7 mouse cellular contexts compared by ENCODE assay signal in the genomic region with DNA sequence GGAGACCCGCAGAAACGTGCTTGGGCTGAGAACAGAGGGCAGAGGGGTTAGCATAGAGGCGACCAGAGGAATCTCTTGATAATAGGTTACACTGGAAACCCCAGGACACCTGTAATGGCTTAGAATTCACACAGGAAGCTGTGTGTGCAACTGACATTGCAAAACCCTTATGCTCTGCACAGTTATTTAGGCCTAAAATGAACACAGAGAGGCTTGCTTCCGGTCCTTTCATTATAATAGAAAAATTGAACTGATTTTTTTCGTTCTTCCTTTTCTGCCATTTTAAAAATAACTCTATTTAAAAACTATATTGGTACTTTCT. TPM values are rescaled to one million over a fixed set of nuclear protein-coding genes. Genes with fewer than 3 reads are reported as not detected.
DNase-seq lines count a peak whose midpoint lies in the region; ATAC-seq lines count a peak whose summit lies in the region.

No protein-coding gene starts in this region.

- DNase-seq in lung, adult 18-20 months = no peak
- peak; percentile 57 for DNase-seq in splenic B cell, adult 2 months (ENCODE audit: low read depth, low spot score)
- no peak for DNase-seq in kidney, adult 9 months
- DNase-seq in embryo, embryonic 11 days = no peak

- peak overlapping the region; percentile 72 for H3K4me3 ChIP-seq in lung, embryonic 16.5 days (ENCODE audit: low read length)
- peak overlapping the region; percentile 90 for H3K4me3 ChIP-seq in embryonic facial prominence, embryonic 15.5 days (replicated peaks)
- H3K4me3 ChIP-seq in limb, embryonic 12.5 days (replicated peaks) = peak overlapping the region; percentile 73

- 0 out of 2 replicates have a peak, but pooled peaks cover 2% of the 10 kb centered on the region for H3K4me1 ChIP-seq in lung, embryonic 16.5 days (replicated peaks; ENCODE audit: control insufficient read depth, insufficient read depth, low read length)
- H3K4me1 ChIP-seq in embryonic facial prominence, embryonic 15.5 days = 0 out of 2 replicates have a peak, but pooled peaks cover 6% of the 10 kb centered on the region
- peaks cover 15% of the 10 kb centered on the region for H3K4me1 ChIP-seq in limb, embryonic 12.5 days (replicated peaks)

- WGBS in lung, embryonic 16.5 days = 9% methylated on average over 5 of the region's 5 CpGs
- WGBS in embryonic facial prominence, embryonic 15.5 days = 11% methylated on average over 5 of the region's 5 CpGs
- WGBS in limb, embryonic 12.5 days = 13% methylated on average over 5 of the region's 5 CpGs

- H3K36me3 ChIP-seq in lung, embryonic 16.5 days (ENCODE audit: control insufficient read depth, insufficient read depth, low read length) = no peaks in the 10 kb centered on the region
- no peaks in the 10 kb centered on the region for H3K36me3 ChIP-seq in embryonic facial prominence, embryonic 15.5 days
- no peaks in the 10 kb centered on the region for H3K36me3 ChIP-seq in limb, embryonic 12.5 days
- 0 out of 2 replicates have a peak, but pooled peaks cover 3% of the 10 kb centered on the region for H3K36me3 ChIP-seq in splenic B cell, adult 2 months (ENCODE audit: control insufficient read depth, insufficient read depth, low read length, poor library complexity, severe bottlenecking)

- no peaks in the 10 kb centered on the region for H3K27me3 ChIP-seq in lung, embryonic 16.5 days (ENCODE audit: control insufficient read depth, insufficient read depth, low read depth, low read length)
- H3K27me3 ChIP-seq in embryonic facial prominence, embryonic 15.5 days = no peaks in the 10 kb centered on the region
- H3K27me3 ChIP-seq in limb, embryonic 12.5 days = peaks cover 32% of the 10 kb centered on the region
- H3K27me3 ChIP-seq in splenic B cell, adult 2 months (ENCODE audit: control insufficient read depth, insufficient read depth, low read length, poor library complexity, severe bottlenecking) = no peaks in the 10 kb centered on the region

- peak overlapping the region; percentile 64 for H3K4me2 ChIP-seq in lung, embryonic 16.5 days (ENCODE audit: low read depth, low read length)
- H3K4me2 ChIP-seq in embryonic facial prominence, embryonic 15.5 days (replicated peaks) = peak overlapping the region; percentile 97
- peak overlapping the region; percentile 99 for H3K4me2 ChIP-seq in limb, embryonic 12.5 days

- no peak for ATAC-seq in lung, embryonic 16.5 days (ENCODE audit: low read depth)
- no peak for ATAC-seq in embryonic facial prominence, embryonic 15.5 days (ENCODE audit: insufficient number of reproducible peaks, low FRiP score, low TSS enrichment, low read depth)
- no peak for ATAC-seq in limb, embryonic 12.5 days (ENCODE audit: insufficient number of reproducible peaks, insufficient read depth, low FRiP score, low TSS enrichment, low read depth)

- H3K9ac ChIP-seq in lung, embryonic 16.5 days (ENCODE audit: low read length) = peak overlapping the region; percentile 86; the same call in 1 of the 2 replicates
- 0 out of 2 replicates have a peak overlapping the region, but pooled peaks have one; percentile 92 for H3K9ac ChIP-seq in embryonic facial prominence, embryonic 15.5 days
- peak overlapping the region; percentile 75 for H3K9ac ChIP-seq in limb, embryonic 12.5 days (replicated peaks)

- peak overlapping the region; percentile 82 for H3K27ac ChIP-seq in lung, embryonic 16.5 days (ENCODE audit: low read length)
- peak overlapping the region; percentile 99 for H3K27ac ChIP-seq in embryonic facial prominence, embryonic 15.5 days (replicated peaks)
- H3K27ac ChIP-seq in limb, embryonic 12.5 days = no peak overlapping the region

- H3K9me3 ChIP-seq in lung, embryonic 16.5 days (ENCODE audit: control insufficient read depth, low read length) = no peaks in the 10 kb centered on the region
- no peaks in the 10 kb centered on the region for H3K9me3 ChIP-seq in embryonic facial prominence, embryonic 15.5 days (replicated peaks)
- no peaks in the 10 kb centered on the region for H3K9me3 ChIP-seq in limb, embryonic 12.5 days

RNA-seq across cellular contexts. Expression of gene Hivep2, which starts 2.3 kb away (rescaled TPM):
- 4.7 and 5.6 TPM in 2 replicates for polyA plus RNA-seq in lung, embryonic 16.5 days (2015; fragmentation: Nextera tagmentation; extraction: Ambion mirVana)
- polyA plus RNA-seq in embryonic facial prominence, embryonic 15.5 days (2015; fragmentation: Nextera tagmentation; extraction: Ambion mirVana) = 10.0 and 11.7 TPM in 2 replicates
- polyA plus RNA-seq in limb, embryonic 12.5 days (2016; fragmentation: Nextera tagmentation; extraction: Ambion mirVana) = 2.5 and 2.9 TPM in 2 replicates
